Mouse (Mus musculus) lung, adult 2 months (tissue): ENCODE data around the gene Esrrb.

Experiments
- CTCF ChIP-seq: fragments of 200-500 bp; IDR thresholded peaks from 2 replicates; pipeline ENCODE4 v1.5.1; 2011; ENCODE audit warnings: mild to moderate bottlenecking, low read length, control low read depth; ENCODE audit not compliant: insufficient read depth
- POLR2A ChIP-seq: fragments of 200-500 bp; IDR thresholded peaks from 2 replicates; pipeline ENCODE4 v1.6.1; 2011; ENCODE audit warnings: low read depth, mild to moderate bottlenecking, control low read depth, low read length, borderline replicate concordance; ENCODE audit errors: extremely low read depth

DNA sequence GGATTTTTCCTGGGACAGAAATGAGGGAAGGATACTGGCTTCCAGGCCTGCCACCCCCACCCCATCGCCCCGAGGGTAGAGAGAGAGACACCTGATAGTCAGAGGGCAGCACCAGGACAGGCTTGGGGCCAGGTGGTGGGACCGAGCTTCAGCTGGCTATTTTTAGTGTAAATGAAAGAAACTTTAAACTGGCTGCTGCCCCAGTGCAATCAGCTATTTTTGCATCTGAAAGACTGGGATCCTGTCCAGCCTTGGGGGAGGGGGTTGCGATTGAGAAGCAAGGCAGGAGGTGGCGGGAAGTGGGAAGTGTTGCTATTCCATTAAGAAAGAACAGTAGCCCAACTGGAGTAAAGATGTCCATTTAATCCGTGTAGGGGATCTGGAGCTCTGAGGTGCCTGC, 137.8 kb downstream of the Esrrb start:
- TF ChIP-seq POLR2A (no peak), CTCF (no peak)
